Mouse (Mus musculus) hindbrain, embryonic 13.5 days (tissue): ENCODE measurements around the gene Pmel. TPM values are rescaled to one million over a fixed set of nuclear protein-coding genes. Genes with fewer than 3 reads are reported as not detected.
"Not testable (repeated sequence)": the region's sequence is repeated elsewhere in the genome, so short reads cannot be mapped to it uniquely, and the experiment has no call there.

ENCODE experiments used
- ATAC-seq: fragments of 200-750 bp; cut with Nextera tagmentation; 2 replicates; pipeline ENCODE4 v1.8.0; 2017; ENCODE audit warnings: moderate TSS enrichment; ENCODE audit not compliant: low FRiP score
- H3K27ac ChIP-seq: fragments of 300-500 bp; sonication (generic); 2 replicates; pipeline ENCODE4 v1.5.1; 2015; ENCODE audit warnings: inconsistent platforms, mild to moderate bottlenecking, moderate library complexity
- H3K27me3 ChIP-seq: fragments of 300-500 bp; sonication (generic); 2 replicates; pipeline ENCODE4 v1.6.1; 2015; ENCODE audit warnings: mild to moderate bottlenecking, inconsistent platforms
- H3K36me3 ChIP-seq: fragments of 300-500 bp; sonication (generic); 2 replicates; pipeline ENCODE4 v1.6.1; 2015; ENCODE audit warnings: mild to moderate bottlenecking, inconsistent platforms
- H3K4me1 ChIP-seq: fragments of 300-500 bp; sonication (generic); replicated peaks from 2 replicates; pipeline ENCODE4 v1.6.1; 2015; ENCODE audit warnings: inconsistent platforms
- H3K4me2 ChIP-seq: fragments of 300-500 bp; sonication (generic); 2 replicates; pipeline ENCODE4 v1.6.1; 2015; ENCODE audit warnings: inconsistent platforms, mild to moderate bottlenecking, moderate library complexity
- H3K4me3 ChIP-seq: fragments of 300-500 bp; sonication (generic); 2 replicates; pipeline ENCODE4 v1.5.1; 2015; ENCODE audit warnings: mild to moderate bottlenecking, inconsistent platforms
- H3K9ac ChIP-seq: fragments of 300-500 bp; sonication (generic); 2 replicates; pipeline ENCODE4 v1.6.1; 2015; ENCODE audit warnings: mild to moderate bottlenecking, inconsistent platforms
- H3K9me3 ChIP-seq: fragments of 300-500 bp; sonication (generic); 2 replicates; pipeline ENCODE4 v1.6.1; 2016; ENCODE audit warnings: inconsistent platforms
- WGBS: fragments of 180-500 bp; shearing (Covaris S2); methylation state at CpG from one replicate; pipeline ENCODE4 v1.1.7; 2015; 5-methylcytosine and 5-hydroxymethylcytosine counted together
- polyA plus RNA-seq: library from polyadenylated mRNA; unstranded; fragments of >200 nt; fragmentation: Nextera tagmentation; extraction: Ambion mirVana; gene quantifications from 2 replicates; pipeline ENCODE4 v1.2.1, GENCODE M21; 2015

Gene Pmel
- polyA plus RNA-seq, 1 experiment from 2014 or later: 0.70 TPM

GRCm38 (mm10) chr10:128705317-128705693 lies 1.3 kb downstream of the Pmel start:
- Histone ChIP-seq H3K4me3 (peak overlapping the region; percentile 66), H3K9me3 (no peaks in the 10 kb centered on the region), H3K36me3 (0 out of 2 replicates have a peak, but pooled peaks cover 5% of the 10 kb centered on the region), H3K27me3 (no peaks in the 10 kb centered on the region), H3K9ac (peak overlapping the region; percentile 63; the same call in 1 of the 2 replicates), H3K4me1 (peaks cover 13% of the 10 kb centered on the region), H3K4me2 (peak overlapping the region; percentile 87), H3K27ac (no peak overlapping the region)
- WGBS: 8% methylated on average over 11 of the region's 11 CpGs
- ATAC-seq: 0 out of 2 replicates have a peak, but pooled peaks have one; percentile 27

- 99% methylated on average over 7 of the region's 7 CpGs for WGBS
These were observed 7.3 kb downstream of the Pmel start for GRCm38 (mm10) chr10:128711318-128711717.

GRCm38 (mm10) chr10:128715559-128716537 lies 11.9 kb downstream of the Pmel start:
- no peak overlapping the region for H3K4me2 ChIP-seq
- 88% methylated on average over 19 of the region's 19 CpGs for WGBS

More at GRCm38 (mm10) chr10:128711318-128711717, 7.3 kb downstream of the Pmel start:
- ATAC-seq, H3K27ac ChIP-seq, H3K9ac ChIP-seq, H3K4me2 ChIP-seq, H3K4me3 ChIP-seq, H3K9me3 ChIP-seq, H3K4me1 ChIP-seq, H3K27me3 ChIP-seq, H3K36me3 ChIP-seq: not testable (repeated sequence)

GRCm38 (mm10) chr10:128725466-128725865 lies 21.5 kb downstream of the Pmel start:
- not testable (repeated sequence) for H3K4me1 ChIP-seq, H3K36me3 ChIP-seq, H3K9ac ChIP-seq, H3K4me2 ChIP-seq, H3K27ac ChIP-seq, H3K9me3 ChIP-seq, ATAC-seq, H3K4me3 ChIP-seq, H3K27me3 ChIP-seq
- 96% methylated on average over 3 of the region's 4 CpGs for WGBS

More at GRCm38 (mm10) chr10:128715559-128716537, 11.9 kb downstream of the Pmel start:
- no peak for ATAC-seq
- Histone ChIP-seq H3K36me3 (no peaks in the 10 kb centered on the region), H3K27ac (no peak overlapping the region), H3K9ac (no peak overlapping the region), H3K27me3 (no peaks in the 10 kb centered on the region; the same call in 1 of the 2 replicates), H3K4me1 (no peaks in the 10 kb centered on the region), H3K4me3 (no peak overlapping the region), H3K9me3 (no peaks in the 10 kb centered on the region)

GRCm38 (mm10) chr10:128728059-128728458 lies 24.1 kb downstream of the Pmel start:
- no peak for ATAC-seq
- Histone ChIP-seq H3K36me3 (no peaks in the 10 kb centered on the region; the same call in 1 of the 2 replicates), H3K27me3 (no peaks in the 10 kb centered on the region), H3K4me3 (no peak overlapping the region), H3K4me2 (no peak overlapping the region), H3K27ac (no peak overlapping the region), H3K4me1 (no peaks in the 10 kb centered on the region), H3K9ac (no peak overlapping the region), H3K9me3 (no peaks in the 10 kb centered on the region)
- 83% methylated on average over 5 of the region's 5 CpGs for WGBS

- Histone ChIP-seq H3K9ac (no peak overlapping the region), H3K27ac (no peak overlapping the region), H3K4me1 (no peaks in the 10 kb centered on the region), H3K9me3 (no peaks in the 10 kb centered on the region), H3K4me3 (no peak overlapping the region), H3K36me3 (no peaks in the 10 kb centered on the region; the same call in 1 of the 2 replicates), H3K27me3 (no peaks in the 10 kb centered on the region), H3K4me2 (no peak overlapping the region)
- 25% methylated on average over 10 of the region's 10 CpGs for WGBS
- no peak for ATAC-seq
These were observed 27.0 kb downstream of the Pmel start for GRCm38 (mm10) chr10:128731002-128731433.

GRCm38 (mm10) chr10:128731992-128732391 lies 28.0 kb downstream of the Pmel start:
- Histone ChIP-seq H3K9me3 (no peaks in the 10 kb centered on the region), H3K9ac (no peak overlapping the region)
- no peak for ATAC-seq

GRCm38 (mm10) chr10:128737435-128737834 lies 33.4 kb downstream of the Pmel start:
- Histone ChIP-seq H3K9ac (0 out of 2 replicates have a peak overlapping the region, but pooled peaks have one; percentile 24), H3K4me3 (no peak overlapping the region; the same call in 1 of the 2 replicates), H3K4me2 (peak overlapping the region; percentile 45), H3K27ac (no peak overlapping the region), H3K9me3 (no peaks in the 10 kb centered on the region), H3K27me3 (peaks cover 20% of the 10 kb centered on the region), H3K36me3 (no peaks in the 10 kb centered on the region), H3K4me1 (peaks cover 5% of the 10 kb centered on the region; the same call in 1 of the 2 replicates)
- 0 out of 2 replicates have a peak, but pooled peaks have one; percentile 32 for ATAC-seq
- 6% methylated on average over 15 of the region's 15 CpGs for WGBS

More at GRCm38 (mm10) chr10:128731992-128732391, 28.0 kb downstream of the Pmel start:
- no peaks in the 10 kb centered on the region for H3K27me3 ChIP-seq
- H3K27ac ChIP-seq: no peak overlapping the region
- no peak overlapping the region for H3K4me3 ChIP-seq
- H3K4me1 ChIP-seq: no peaks in the 10 kb centered on the region
- H3K36me3 ChIP-seq: no peaks in the 10 kb centered on the region; the same call in 1 of the 2 replicates
- no peak overlapping the region for H3K4me2 ChIP-seq

GRCm38 (mm10) chr10:128740296-128740695 lies 36.3 kb downstream of the Pmel start:
- Histone ChIP-seq H3K27me3 (peaks cover 49% of the 10 kb centered on the region), H3K36me3 (no peaks in the 10 kb centered on the region), H3K4me2 (no peak overlapping the region), H3K9ac (no peak overlapping the region), H3K4me3 (no peak overlapping the region), H3K9me3 (no peaks in the 10 kb centered on the region), H3K27ac (no peak overlapping the region), H3K4me1 (peaks cover 29% of the 10 kb centered on the region)
- no peak for ATAC-seq
- WGBS: 77% methylated on average over 2 of the region's 2 CpGs

- no peak overlapping the region for H3K27ac ChIP-seq
- H3K36me3 ChIP-seq: no peaks in the 10 kb centered on the region
- no peaks in the 10 kb centered on the region for H3K9me3 ChIP-seq
- ATAC-seq: no peak
- peak overlapping the region; percentile 94; the same call in 1 of the 2 replicates for H3K4me2 ChIP-seq
- peaks cover 31% of the 10 kb centered on the region for H3K4me1 ChIP-seq
- H3K4me3 ChIP-seq: peak overlapping the region; percentile 60; the same call in 1 of the 2 replicates
- H3K27me3 ChIP-seq: peaks cover 63% of the 10 kb centered on the region
- H3K9ac ChIP-seq: no peak overlapping the region
- 50% methylated on average over 4 of the region's 4 CpGs for WGBS
These were observed 38.6 kb downstream of the Pmel start for GRCm38 (mm10) chr10:128742616-128743015.

- 10% methylated on average over 7 of the region's 7 CpGs for WGBS
These were observed 39.2 kb downstream of the Pmel start for GRCm38 (mm10) chr10:128743235-128743634.

GRCm38 (mm10) chr10:128743791-128744191 lies 39.8 kb downstream of the Pmel start:
- Histone ChIP-seq H3K4me3 (peak overlapping the region; percentile 60), H3K9ac (peak overlapping the region; percentile 87), H3K27ac (peak overlapping the region; percentile 12; the same call in 1 of the 2 replicates), H3K27me3 (peaks cover 63% of the 10 kb centered on the region), H3K36me3 (no peaks in the 10 kb centered on the region), H3K9me3 (no peaks in the 10 kb centered on the region), H3K4me2 (peak overlapping the region; percentile 94), H3K4me1 (peaks cover 30% of the 10 kb centered on the region)
- WGBS: under 1% methylated on average over 36 of the region's 37 CpGs
- ATAC-seq: peak; percentile 5; the same call in 1 of the 2 replicates

More at GRCm38 (mm10) chr10:128743235-128743634, 39.2 kb downstream of the Pmel start:
- Histone ChIP-seq H3K27me3 (peaks cover 63% of the 10 kb centered on the region), H3K36me3 (no peaks in the 10 kb centered on the region), H3K4me3 (peak overlapping the region; percentile 60), H3K4me2 (peak overlapping the region; percentile 94), H3K4me1 (peaks cover 30% of the 10 kb centered on the region), H3K9ac (peak overlapping the region; percentile 87), H3K9me3 (no peaks in the 10 kb centered on the region), H3K27ac (no peak overlapping the region)
- ATAC-seq: no peak
